Mouse (Mus musculus) testis, adult 2 months (tissue): ENCODE results near the gene Bean1.

Experiments used
- CTCF ChIP-seq: fragments of 200-500 bp; IDR thresholded peaks from 2 replicates; pipeline ENCODE4 v1.5.1; 2012; ENCODE audit warnings: low read depth, mild to moderate bottlenecking, inconsistent platforms, low read length, moderate library complexity; ENCODE audit not compliant: control insufficient read depth, insufficient read depth, insufficient replicate concordance
- POLR2A ChIP-seq: fragments of 200-500 bp; IDR thresholded peaks from 2 replicates; pipeline ENCODE4 v1.6.1; 2012; ENCODE audit warnings: low read depth, mild to moderate bottlenecking, inconsistent platforms, low read length, moderate library complexity; ENCODE audit not compliant: control insufficient read depth

GRCm38 (mm10) chr8:104227048-104227447, 56.8 kb downstream of the Bean1 start:
- TF ChIP-seq POLR2A = no peak
- TF ChIP-seq CTCF = no peak
